Mouse (Mus musculus) liver, embryonic 13.5 days (tissue): ENCODE data around the gene Ppm1a. TPM values are rescaled to one million over a fixed set of nuclear protein-coding genes. Genes with fewer than 3 reads are reported as not detected.
"Not testable (repeated sequence)": the region's sequence is repeated elsewhere in the genome, so short reads cannot be mapped to it uniquely, and the experiment has no call there.

Experiments
- ATAC-seq: fragments of 200-750 bp; cut with Nextera tagmentation; 2 replicates; pipeline ENCODE4 v1.8.0; 2017; ENCODE audit warnings: low read depth, mild to moderate bottlenecking, moderate number of reproducible peaks, moderate library complexity
- DNase-seq: peaks from one replicate; pipeline ENCODE4 v3.0.0; 2022
- H3K27ac ChIP-seq: fragments of 300-500 bp; sonication (generic); 2 replicates; pipeline ENCODE4 v1.5.1; 2015; ENCODE audit warnings: moderate library complexity, mild to moderate bottlenecking, inconsistent platforms
- H3K27me3 ChIP-seq: fragments of 300-500 bp; sonication (generic); 2 replicates; pipeline ENCODE4 v1.6.1; 2015; ENCODE audit warnings: mild to moderate bottlenecking, inconsistent platforms
- H3K36me3 ChIP-seq: fragments of 300-500 bp; sonication (generic); 2 replicates; pipeline ENCODE4 v1.6.1; 2015; ENCODE audit warnings: mild to moderate bottlenecking, inconsistent platforms
- H3K4me1 ChIP-seq: fragments of 300-500 bp; sonication (generic); replicated peaks from 2 replicates; pipeline ENCODE4 v1.6.1; 2015; ENCODE audit warnings: inconsistent platforms
- H3K4me2 ChIP-seq: fragments of 300-500 bp; sonication (generic); 2 replicates; pipeline ENCODE4 v1.6.1; 2015; ENCODE audit warnings: inconsistent platforms, mild to moderate bottlenecking, moderate library complexity
- H3K4me3 ChIP-seq: fragments of 300-500 bp; sonication (generic); replicated peaks from 2 replicates; pipeline ENCODE4 v1.5.1; 2015; ENCODE audit warnings: mild to moderate bottlenecking, inconsistent platforms
- H3K9ac ChIP-seq: fragments of 300-500 bp; sonication (generic); 2 replicates; pipeline ENCODE4 v1.6.1; 2015; ENCODE audit warnings: mild to moderate bottlenecking, inconsistent platforms
- H3K9me3 ChIP-seq: fragments of 300-500 bp; sonication (generic); replicated peaks from 2 replicates; pipeline ENCODE4 v1.6.1; 2016; ENCODE audit warnings: inconsistent platforms
- WGBS: fragments of 180-500 bp; shearing (Covaris S2); methylation state at CpG from one replicate; pipeline ENCODE4 v1.1.7; 2015; ENCODE audit not compliant: insufficient replicate concordance; 5-methylcytosine and 5-hydroxymethylcytosine counted together
- polyA plus RNA-seq: library from polyadenylated mRNA; unstranded; fragments of >200 nt; fragmentation: Nextera tagmentation; extraction: Ambion mirVana; gene quantifications from 2 replicates; pipeline ENCODE4 v1.2.1, GENCODE M21; 2015

Ppm1a gene
- polyA plus RNA-seq, 1 experiment from 2014 or later = 25.6 TPM

DNA sequence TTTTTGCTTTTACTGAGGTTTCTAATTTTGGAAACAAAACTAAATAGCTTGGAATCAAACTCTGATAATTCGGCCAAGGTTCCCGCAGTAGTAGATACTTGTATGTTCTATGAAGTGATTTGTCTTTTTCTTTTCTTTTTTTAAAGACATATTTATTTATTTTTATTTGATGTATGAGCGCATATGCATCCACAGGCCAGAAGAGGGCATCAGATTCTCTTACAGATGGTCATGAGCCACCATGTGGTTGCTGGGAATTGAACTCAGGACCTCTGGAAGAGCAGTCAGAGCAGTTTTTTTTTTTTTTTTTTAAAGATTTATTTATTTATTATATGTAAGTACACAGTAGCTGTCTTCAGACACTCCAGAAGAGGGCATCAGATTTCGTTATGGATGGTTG lies 25.5 kb downstream of the Ppm1a start:
- H3K9ac ChIP-seq, DNase-seq, H3K9me3 ChIP-seq, H3K4me3 ChIP-seq, ATAC-seq, H3K27ac ChIP-seq, H3K27me3 ChIP-seq, H3K4me2 ChIP-seq: not testable (repeated sequence)
- peaks cover 39% of the 10 kb centered on the region for H3K36me3 ChIP-seq
- WGBS = 82% methylated on average over 4 of the region's 4 CpGs
- H3K4me1 ChIP-seq = peaks cover 45% of the 10 kb centered on the region

DNA sequence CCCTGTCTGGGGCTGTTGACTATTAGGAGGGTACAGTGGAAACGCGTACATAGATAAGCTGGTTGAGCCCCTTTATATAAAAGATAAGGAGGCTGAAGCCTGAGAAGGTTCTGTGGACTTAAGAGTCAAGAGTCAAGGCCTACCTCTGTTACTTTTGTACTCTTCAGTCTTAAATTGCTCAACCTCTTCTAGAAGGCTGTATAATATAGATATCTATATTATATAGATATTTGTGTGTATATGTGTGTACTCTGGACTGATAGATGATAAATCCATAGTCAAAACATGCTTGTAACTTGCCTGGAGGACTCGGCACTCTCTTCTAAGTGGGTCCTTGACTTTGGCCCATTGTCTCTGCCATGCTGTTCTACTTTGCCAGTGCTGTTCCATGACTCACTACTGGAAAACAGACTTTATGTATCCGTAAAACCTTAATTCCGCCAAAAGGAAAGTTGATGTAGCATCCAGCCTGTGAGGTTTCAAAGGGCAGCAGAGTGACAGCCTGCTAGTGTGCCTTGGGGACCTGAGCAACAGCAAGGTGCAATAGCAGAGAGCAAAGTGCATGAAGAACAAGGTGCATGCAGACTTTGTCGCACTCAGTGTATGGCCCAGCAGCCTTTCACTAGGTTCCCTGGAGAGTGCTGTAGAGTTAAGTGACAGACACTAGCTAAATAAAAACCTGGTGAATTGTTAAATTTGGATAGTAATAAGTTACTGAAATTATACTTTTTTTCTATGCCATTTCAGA lies 28.1 kb downstream of the Ppm1a start:
- no peak for DNase-seq

DNA sequence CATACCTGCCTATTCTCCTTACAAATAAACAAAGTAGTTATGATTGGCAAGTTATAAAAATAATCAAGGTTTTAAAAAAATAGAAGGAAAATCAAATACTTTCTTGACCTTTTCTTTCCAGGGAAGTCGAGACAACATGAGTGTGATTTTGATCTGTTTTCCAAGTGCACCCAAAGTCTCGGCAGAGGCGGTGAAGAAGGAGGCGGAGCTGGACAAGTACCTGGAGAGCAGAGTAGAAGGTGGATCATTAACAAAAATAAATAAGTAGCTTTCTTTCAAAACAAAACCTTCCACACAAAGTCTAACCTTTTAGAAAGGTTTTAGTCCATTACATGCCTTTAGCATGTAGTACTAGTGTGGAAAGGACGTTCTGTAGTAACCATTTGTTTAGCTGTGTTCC lies 29.3 kb downstream of the Ppm1a start:
- Histone ChIP-seq H3K27me3 (no peaks in the 10 kb centered on the region), H3K27ac (no peak overlapping the region), H3K4me3 (no peak overlapping the region), H3K4me2 (no peak overlapping the region), H3K4me1 (peaks cover 26% of the 10 kb centered on the region), H3K36me3 (peaks cover 39% of the 10 kb centered on the region), H3K9me3 (no peaks in the 10 kb centered on the region), H3K9ac (no peak overlapping the region)
- ATAC-seq (no peak), DNase-seq (no peak)
- WGBS = 82% methylated on average over 5 of the region's 5 CpGs

More for the DNA sequence above, 28.1 kb downstream of the Ppm1a start:
- no peak overlapping the region for H3K4me3 ChIP-seq
- H3K27me3 ChIP-seq = no peaks in the 10 kb centered on the region
- no peak overlapping the region for H3K9ac ChIP-seq
- H3K4me1 ChIP-seq = peaks cover 22% of the 10 kb centered on the region
- WGBS = 69% methylated on average over 6 of the region's 6 CpGs
- H3K4me2 ChIP-seq = no peak overlapping the region
- no peak for ATAC-seq
- peaks cover 39% of the 10 kb centered on the region for H3K36me3 ChIP-seq
- H3K9me3 ChIP-seq = no peaks in the 10 kb centered on the region
- H3K27ac ChIP-seq = no peak overlapping the region

DNA sequence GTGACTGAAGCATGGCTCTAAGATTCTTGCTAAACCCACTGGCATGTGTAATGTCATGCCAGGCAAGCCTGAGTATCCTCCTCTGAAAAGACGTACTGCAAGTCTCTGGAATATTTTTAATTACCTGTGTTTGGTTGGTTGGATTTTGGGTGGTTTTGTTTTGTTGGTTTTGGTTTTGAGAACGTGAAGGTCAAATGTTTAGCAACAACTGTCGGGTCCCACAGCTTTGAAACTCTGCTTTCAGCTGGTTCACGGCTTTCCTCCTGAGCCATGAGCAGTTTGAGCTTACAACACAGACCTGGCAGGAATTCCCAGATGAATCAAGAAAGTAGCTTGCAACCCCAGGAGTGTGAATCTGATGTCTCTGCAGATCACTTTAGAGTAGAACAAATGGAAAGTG lies 29.7 kb downstream of the Ppm1a start:
- ATAC-seq = no peak
- no peak overlapping the region for H3K27ac ChIP-seq
- no peak overlapping the region for H3K4me3 ChIP-seq
- H3K27me3 ChIP-seq = no peaks in the 10 kb centered on the region
- H3K4me2 ChIP-seq = no peak overlapping the region
- no peak for DNase-seq
- H3K4me1 ChIP-seq = peaks cover 25% of the 10 kb centered on the region
- H3K9ac ChIP-seq = no peak overlapping the region
- H3K36me3 ChIP-seq = peaks cover 40% of the 10 kb centered on the region
- WGBS = 79% methylated on average over 4 of the region's 4 CpGs
- H3K9me3 ChIP-seq = no peaks in the 10 kb centered on the region

DNA sequence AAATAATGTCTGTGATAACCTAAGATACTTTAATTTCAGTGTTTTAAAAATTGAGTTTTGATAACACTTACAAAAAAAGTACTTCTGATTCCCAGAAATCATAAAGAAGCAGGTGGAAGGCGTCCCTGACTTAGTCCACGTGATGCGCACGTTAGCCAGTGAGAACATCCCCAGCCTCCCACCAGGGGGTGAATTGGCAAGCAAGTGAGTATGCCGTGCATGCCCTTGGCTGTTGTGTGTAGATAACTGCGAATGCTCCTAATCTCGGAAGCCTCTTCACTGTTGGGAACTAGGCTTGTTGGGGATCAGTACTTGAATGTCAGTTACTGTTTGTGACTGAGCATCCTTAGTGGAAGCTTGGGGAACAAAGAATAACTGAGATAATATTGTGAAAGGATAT lies 33.3 kb downstream of the Ppm1a start:
- peak; percentile 72 for DNase-seq
- H3K36me3 ChIP-seq = peaks cover 46% of the 10 kb centered on the region
- no peak overlapping the region for H3K4me2 ChIP-seq
- H3K4me1 ChIP-seq = peaks cover 20% of the 10 kb centered on the region
- no peaks in the 10 kb centered on the region for H3K27me3 ChIP-seq
- H3K27ac ChIP-seq = no peak overlapping the region
- 33% methylated on average over 7 of the region's 7 CpGs for WGBS
- no peak overlapping the region for H3K4me3 ChIP-seq
- H3K9me3 ChIP-seq = no peaks in the 10 kb centered on the region
- ATAC-seq = peak; percentile 98
- H3K9ac ChIP-seq = no peak overlapping the region

DNA sequence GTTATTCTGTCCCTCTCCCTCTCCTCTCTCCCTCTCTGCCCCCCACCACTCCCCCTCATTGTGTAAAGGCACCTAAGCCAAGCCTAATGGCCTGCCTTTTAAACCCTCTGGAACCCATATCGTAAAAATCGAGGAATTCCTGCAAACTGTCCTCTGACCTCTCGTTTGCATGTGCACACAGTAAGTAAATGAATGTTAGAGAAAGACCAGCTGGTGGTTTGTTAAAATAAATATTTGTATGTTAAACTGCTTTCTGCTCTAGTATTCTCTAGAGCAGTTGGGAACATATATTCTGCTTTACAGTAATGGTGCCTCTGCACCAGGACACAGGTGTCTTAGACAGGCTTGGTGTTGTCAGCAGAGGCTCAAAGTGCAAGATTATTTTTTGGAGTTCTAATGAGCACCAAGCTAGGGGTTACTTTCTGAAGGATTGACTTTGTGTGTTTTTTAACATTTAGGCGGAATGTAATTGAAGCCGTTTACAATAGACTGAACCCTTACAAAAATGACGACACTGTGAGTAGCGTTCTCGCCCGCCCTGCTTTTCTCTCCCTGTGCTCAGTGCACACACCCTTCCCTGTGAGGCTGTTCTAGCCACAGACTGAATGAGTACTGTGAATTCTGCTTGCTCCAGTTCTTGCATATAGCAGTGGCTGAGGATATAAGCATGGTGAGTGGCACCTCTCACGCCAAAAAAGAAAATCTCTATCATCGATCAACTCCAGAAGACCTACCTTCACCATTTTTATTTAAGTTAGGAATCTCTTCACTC lies 35.3 kb downstream of the Ppm1a start:
- Histone ChIP-seq H3K36me3 (peaks cover 45% of the 10 kb centered on the region), H3K4me2 (no peak overlapping the region), H3K4me1 (peaks cover 18% of the 10 kb centered on the region), H3K27ac (peak overlapping the region; percentile 29; the same call in 1 of the 2 replicates), H3K9ac (no peak overlapping the region), H3K4me3 (no peak overlapping the region), H3K27me3 (no peaks in the 10 kb centered on the region), H3K9me3 (no peaks in the 10 kb centered on the region)
- WGBS = 87% methylated on average over 11 of the region's 11 CpGs
- DNase-seq (no peak), ATAC-seq (peak; percentile 19; the same call in 1 of the 2 replicates)

DNA sequence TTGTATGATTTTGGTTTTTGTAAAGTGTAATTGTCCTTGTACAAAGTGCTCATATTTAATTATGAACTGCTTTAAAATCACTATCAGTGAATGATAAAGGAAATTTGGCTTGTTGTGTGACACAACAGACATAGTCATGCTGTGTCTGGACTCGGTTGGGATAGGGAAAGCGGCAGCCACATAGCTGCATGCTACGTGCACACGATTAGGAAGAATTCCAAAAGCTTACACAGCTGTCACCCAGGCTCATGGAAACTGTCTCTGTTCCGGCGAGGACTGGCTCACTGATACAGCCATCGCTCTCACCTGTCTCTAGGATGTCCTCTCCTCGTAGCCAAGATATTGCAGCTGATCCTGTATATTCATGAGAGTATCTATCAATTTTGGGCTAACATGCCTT lies 36.7 kb downstream of the Ppm1a start:
- H3K4me2 ChIP-seq = no peak overlapping the region
- H3K4me3 ChIP-seq = no peak overlapping the region
- H3K9ac ChIP-seq = no peak overlapping the region
- H3K36me3 ChIP-seq = peaks cover 43% of the 10 kb centered on the region
- no peaks in the 10 kb centered on the region for H3K9me3 ChIP-seq
- DNase-seq (no peak), ATAC-seq (no peak)
- peaks cover 18% of the 10 kb centered on the region for H3K4me1 ChIP-seq
- WGBS = 96% methylated on average over 8 of the region's 8 CpGs
- no peak overlapping the region for H3K27ac ChIP-seq
- H3K27me3 ChIP-seq = no peaks in the 10 kb centered on the region

DNA sequence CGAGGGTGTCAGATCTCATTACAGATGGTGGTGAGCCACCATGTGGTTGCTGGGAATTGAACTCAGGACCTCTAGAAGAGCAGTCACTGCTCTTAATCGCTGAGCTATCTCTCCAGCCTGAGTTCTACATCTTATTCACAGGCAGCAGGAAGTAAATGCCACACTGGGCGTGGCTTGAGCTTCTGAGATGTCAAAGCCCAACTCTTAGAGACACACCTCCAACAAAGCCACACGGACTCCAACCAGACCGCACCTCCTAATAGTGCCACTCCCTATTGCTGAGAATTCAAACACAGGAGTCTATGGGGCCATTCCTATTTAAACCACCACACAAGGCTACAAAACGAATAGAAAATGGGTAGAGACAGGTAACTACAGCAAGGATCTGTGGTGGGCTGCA lies 52.5 kb downstream of the Ppm1a start:
- 35% methylated on average over 6 of the region's 6 CpGs for WGBS
- no peak overlapping the region for H3K27ac ChIP-seq
- H3K36me3 ChIP-seq = no peaks in the 10 kb centered on the region
- H3K4me1 ChIP-seq = no peaks in the 10 kb centered on the region
- no peaks in the 10 kb centered on the region for H3K9me3 ChIP-seq
- no peak overlapping the region for H3K4me3 ChIP-seq
- no peaks in the 10 kb centered on the region for H3K27me3 ChIP-seq
- DNase-seq (no peak), ATAC-seq (0 out of 2 replicates have a peak, but pooled peaks have one; percentile 41)
- no peak overlapping the region for H3K4me2 ChIP-seq
- no peak overlapping the region for H3K9ac ChIP-seq

DNA sequence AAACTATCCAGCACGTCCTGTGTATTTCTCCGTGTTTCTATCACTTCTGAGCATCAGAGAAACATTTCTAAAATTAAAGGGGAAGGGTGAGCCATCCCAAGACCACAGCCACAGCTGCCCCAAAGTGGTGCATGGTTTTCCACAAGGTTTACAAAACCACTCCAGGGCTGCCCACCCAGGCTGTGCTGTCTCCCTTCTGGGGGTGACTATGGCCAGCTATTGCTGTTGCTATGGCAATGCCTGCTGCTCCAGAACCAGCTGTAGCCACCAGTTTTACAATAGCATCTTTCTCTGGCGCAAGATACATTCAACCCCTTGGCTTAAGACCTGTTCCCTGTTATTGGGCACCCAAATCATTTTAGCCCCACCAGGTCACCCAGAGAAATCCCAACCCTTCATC lies 54.3 kb downstream of the Ppm1a start:
- ATAC-seq (no peak), DNase-seq (no peak)
- no peaks in the 10 kb centered on the region for H3K36me3 ChIP-seq
- no peaks in the 10 kb centered on the region for H3K9me3 ChIP-seq
- H3K9ac ChIP-seq = no peak overlapping the region
- 59% methylated on average over 3 of the region's 3 CpGs for WGBS
- no peaks in the 10 kb centered on the region for H3K4me1 ChIP-seq
- no peak overlapping the region for H3K27ac ChIP-seq
- no peak overlapping the region for H3K4me3 ChIP-seq
- H3K4me2 ChIP-seq = no peak overlapping the region
- no peaks in the 10 kb centered on the region for H3K27me3 ChIP-seq

DNA sequence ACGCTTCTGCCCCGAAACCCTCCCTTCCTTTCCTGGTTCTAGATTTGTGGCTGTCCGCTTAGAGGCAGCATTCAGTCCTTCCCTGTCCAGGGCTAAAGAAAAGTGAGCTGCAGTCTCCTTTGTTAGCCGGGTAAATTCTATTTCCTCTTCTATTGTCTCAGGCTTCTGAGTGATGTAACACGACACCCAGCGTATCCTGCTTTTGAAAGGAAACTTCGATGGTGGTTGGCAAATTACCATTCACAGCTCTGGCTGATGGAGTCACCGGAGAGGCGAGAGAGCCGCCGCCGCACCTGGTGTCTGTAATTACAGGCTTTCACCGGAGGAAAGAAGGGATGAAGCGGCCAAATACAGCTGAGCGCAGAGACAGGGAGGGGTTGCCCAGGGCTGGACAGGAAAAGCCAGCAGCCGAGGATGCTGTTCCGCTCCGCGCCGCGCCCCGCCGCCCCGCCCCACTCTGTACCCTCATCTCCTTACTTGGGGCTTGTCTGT lies 63.7 kb downstream of the Ppm1a start:
- Histone ChIP-seq H3K27me3 (peaks cover 52% of the 10 kb centered on the region), H3K4me3 (peak overlapping the region; percentile 33), H3K9ac (no peak overlapping the region), H3K4me2 (peak overlapping the region; percentile 50), H3K27ac (no peak overlapping the region), H3K9me3 (no peaks in the 10 kb centered on the region), H3K4me1 (no peaks in the 10 kb centered on the region), H3K36me3 (no peaks in the 10 kb centered on the region)
- DNase-seq = no peak
- WGBS = 2% methylated on average over 24 of the region's 24 CpGs
- ATAC-seq = no peak

DNA sequence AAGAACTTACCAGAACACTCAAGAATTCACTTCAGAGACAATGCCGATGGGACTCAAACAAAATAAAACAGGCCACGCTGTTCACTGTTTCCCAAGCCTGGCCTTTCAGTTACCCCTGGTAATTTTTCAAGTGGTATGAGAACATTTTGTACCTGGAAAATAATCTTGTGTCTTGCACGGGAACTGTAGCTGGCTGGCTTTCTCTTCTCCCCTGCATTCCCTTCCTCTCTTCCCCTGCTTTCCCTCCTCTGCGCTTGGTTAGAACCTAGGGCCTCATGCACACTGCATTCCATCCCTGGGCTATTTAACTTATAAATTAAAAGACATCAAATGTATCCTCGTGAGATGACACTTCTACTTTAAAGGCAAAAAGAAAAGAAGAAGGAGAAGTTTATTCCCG lies 64.3 kb downstream of the Ppm1a start:
- no peak for ATAC-seq
- DNase-seq = no peak
- Histone ChIP-seq H3K27me3 (peaks cover 52% of the 10 kb centered on the region), H3K27ac (no peak overlapping the region), H3K4me3 (no peak overlapping the region), H3K9me3 (no peaks in the 10 kb centered on the region), H3K36me3 (no peaks in the 10 kb centered on the region), H3K4me1 (no peaks in the 10 kb centered on the region), H3K4me2 (peak overlapping the region; percentile 50), H3K9ac (no peak overlapping the region)
- 37% methylated on average over 6 of the region's 6 CpGs for WGBS
